Mouse (Mus musculus) cerebellum, postnatal 36 days (tissue): ENCODE measurements around the gene Syngr1.

Experiments
- DNase-seq, 2 experiments: peaks; one replicate each; pipeline ENCODE4 v3.0.0; 2021 to 2022; ENCODE audit warnings: mixed read lengths in 2 of 2

Gene Syngr1

DNA sequence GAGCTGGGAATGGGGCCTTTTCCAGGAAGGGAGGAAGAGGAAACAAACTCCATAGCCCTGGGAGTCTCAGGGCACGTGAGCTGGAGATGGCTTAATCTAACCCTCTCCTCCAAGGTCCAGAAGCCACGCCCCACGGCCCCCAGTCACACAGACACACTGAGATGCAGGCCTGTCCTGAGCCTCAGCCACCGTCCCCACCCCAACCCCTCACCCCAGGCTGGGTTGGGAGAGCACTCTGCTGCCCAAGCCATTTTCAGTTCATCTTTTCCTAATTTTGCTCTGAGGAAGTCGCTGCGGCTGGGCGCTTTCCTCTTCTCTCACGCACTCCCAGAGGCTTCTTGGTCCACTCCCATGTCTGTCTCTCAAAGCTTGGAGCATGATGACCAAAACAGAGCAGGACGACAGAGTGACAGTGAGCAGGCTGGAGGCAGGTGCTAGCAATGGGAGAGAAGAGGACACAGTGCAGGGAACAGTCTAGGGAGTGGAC, 19.1 kb upstream of the Syngr1 start:
- DNase-seq: no peak

DNA sequence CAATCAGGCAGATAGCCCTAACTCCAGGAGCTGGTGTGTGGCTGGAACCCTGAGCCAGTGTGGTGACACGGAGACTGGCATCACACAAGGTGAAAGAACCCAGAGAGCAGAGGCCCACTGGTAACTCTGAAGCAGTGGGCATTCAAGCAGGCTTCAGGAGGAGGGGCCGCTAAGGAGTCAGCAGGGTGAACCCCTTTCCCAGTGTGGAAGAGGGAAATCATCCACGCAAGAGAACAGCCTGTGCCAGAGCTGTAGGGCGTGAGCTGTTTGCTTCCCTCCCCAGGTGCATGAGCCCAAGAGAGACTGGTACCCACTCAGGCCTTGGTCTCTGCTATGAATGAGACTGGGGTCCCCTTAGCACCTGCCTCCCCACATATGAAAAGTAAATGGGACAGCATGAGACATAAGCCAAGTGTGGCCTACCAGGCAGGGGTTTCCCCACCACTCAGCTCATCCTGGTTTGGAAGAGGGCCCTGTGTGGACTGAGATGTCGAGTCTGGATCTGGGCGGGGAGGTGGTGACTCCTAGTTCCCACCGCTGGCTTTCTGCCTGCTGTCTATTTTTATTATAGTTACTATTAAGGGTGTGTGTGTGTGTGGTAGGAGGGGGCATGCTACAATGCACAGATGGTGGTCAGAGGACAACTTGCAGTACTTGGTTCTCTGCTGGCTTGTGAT, 18.4 kb upstream of the Syngr1 start:
- DNase-seq: no peak

- DNase-seq: no peak
These were observed 17.9 kb upstream of the Syngr1 start for GRCm38 (mm10) chr15:80073256-80073621.

GRCm38 (mm10) chr15:80074663-80075373, 16.3 kb upstream of the Syngr1 start:
- DNase-seq: no peak

- no peak for DNase-seq
These were observed 15.8 kb upstream of the Syngr1 start for GRCm38 (mm10) chr15:80075374-80075694.

- no peak for DNase-seq
These were observed 15.3 kb upstream of the Syngr1 start for GRCm38 (mm10) chr15:80075733-80076337.

GRCm38 (mm10) chr15:80076338-80077136, 14.6 kb upstream of the Syngr1 start:
- DNase-seq: peak; percentile 71 to 76

DNA sequence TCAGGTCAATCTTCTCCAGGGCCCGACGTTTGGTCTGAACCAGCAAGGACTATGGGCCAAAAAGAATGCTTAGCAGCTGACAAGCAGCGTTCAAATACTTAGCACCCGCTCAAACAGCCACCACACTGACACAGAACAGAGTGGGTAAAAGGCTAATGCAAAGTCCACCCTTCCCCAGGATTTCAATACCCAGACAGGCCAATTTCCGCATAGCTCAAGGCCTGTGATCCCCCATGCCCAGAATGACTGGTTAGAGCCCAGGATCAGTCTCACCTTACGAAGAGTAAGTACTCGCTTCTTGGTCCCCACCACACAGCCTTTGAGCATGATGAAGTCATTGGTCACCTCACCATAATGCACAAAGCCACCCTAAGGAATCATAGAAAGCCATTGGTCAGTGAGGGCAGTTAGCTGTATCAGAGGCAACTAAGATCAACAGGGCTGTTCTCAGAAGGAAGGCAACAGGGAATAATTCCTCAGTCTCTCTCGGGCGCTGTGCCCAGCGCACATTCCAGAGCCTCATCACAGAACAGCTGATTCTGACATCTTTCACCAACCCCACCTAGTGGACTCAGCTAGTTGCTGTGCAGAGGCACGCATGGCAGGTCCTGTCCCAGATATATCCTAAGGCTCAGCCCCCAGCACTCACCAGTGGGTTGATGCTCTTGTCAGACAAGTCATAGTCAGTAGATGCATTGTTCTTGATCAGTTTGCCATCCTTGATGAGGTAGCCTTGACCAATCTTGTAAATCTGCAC, 12.9 kb upstream of the Syngr1 start:
- no peak for DNase-seq

GRCm38 (mm10) chr15:80079129-80079668, 11.9 kb upstream of the Syngr1 start:
- DNase-seq: no peak

DNA sequence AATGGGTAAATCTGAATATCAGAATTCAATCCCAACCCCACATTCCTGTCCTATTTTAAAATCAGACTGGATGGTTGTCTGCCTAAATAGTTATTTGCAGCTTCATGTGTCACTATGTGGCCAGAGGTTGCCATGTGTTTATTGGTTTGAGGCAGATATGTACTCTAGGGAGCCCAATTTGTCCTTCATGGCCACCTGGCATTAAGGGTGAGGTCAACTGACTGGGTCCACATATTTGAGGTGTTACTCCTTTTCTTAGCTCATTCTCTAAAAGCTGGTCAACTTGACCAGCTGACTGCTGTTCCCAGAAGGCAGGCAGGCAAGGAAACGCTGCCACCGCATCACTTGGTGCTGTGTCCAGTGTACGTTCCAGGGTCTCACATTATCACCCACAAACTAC, 11.2 kb upstream of the Syngr1 start:
- DNase-seq: no peak

DNA sequence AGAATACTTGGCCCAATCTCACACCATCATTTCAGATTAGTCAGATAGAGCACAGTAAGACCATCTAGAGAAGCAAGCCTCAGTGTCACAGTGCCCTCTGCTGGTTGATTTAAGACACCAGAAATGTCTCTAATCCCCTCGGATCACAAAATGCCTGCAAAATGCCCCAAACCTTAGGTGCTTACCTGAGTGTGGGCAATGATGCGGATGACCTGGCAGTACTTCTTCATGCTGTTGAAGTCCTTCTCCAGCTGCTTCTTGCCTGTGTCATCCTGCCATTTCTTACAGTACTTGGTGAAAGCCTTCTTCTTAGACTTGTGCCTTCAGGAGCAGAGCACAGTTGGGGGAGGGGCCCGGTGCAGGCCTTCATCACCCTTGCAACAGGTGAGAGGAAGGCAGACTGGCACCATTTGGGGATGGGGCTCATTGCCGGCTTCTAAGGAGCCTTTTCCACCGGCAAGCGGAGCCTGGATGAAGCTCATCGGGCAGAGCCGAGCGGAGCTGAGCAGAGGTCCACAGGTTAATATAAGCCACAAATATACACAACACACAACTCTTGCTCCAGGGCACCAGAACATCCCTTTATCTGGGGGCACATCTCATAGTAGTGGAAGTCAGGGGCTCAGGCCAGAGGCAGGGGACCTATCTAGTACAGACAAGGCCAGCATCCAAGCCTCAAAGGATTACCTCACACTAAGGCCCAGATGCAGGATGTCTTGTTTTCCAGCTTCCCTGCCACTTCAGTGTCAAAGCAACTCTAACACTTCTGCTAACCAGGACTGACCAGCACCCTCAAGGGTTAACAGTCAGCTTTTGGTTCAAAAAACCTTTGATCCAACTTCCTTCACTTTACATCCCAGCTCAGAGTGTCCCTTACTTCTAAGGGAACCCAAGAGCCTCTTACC, 10.2 kb upstream of the Syngr1 start:
- peak in 1 of 2 experiments; percentile 47 for DNase-seq

DNA sequence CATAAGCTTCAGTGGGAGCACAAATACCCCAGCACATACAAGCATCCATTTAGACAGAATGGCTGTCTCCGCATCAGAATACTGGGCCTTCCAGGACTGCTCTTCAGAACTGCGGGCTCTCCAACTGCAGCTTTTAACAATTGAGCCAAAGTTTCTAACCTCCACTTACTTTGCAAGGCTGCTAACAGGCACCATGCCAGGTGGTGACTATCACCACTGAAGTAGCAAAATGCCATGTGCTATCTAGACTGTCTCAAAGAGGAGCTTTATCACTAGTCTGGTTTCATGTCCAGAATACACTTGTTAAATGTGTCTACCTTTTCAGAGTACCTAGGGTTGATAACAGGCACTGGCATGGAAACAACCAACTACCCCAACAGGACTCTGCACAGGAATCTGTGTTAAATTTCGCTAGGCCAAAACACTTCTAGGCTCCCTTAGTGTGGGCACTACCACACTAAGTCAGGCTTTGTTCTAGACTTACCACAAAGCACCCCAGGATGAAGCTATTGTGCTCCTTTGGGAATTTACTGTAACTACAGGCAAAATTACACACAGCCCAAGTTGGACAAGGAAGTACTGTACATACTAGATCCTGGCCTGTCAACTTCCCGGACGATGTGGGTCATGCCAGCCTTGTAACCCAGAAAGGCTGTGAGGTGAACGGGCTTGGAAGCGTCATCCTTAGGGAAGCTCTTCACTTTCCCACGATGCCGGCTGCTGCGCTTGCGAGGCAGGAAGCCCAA, 9.2 kb upstream of the Syngr1 start:
- DNase-seq: no peak

DNA sequence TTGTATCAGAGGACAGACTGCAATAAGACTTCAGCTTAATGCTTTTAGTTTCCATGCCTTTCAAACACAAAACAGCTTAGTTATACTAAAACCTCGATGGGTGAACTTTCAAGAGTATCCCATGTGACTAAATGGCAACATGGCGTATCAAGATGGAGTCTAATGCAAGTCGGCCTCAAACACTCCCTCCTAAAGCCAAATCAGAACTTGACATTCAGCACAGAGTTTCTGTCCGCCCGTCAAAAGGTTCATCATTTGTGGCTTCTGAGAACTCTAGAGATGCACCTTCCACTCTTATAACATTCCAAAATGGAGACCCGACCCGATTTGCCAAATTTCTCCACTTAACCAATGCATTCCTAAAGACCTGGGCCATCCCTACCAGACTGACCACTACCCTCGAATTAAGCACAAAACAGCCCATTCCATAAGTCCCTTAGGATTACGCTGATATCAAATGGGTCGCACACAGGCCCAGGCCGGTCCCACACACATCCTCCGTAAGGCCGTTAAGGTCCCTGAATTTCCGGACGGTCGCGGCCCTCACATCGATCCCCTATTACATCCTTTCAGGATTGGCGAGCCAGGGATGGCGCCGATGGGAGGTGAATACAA, 8.4 kb upstream of the Syngr1 start:
- no peak for DNase-seq

DNA sequence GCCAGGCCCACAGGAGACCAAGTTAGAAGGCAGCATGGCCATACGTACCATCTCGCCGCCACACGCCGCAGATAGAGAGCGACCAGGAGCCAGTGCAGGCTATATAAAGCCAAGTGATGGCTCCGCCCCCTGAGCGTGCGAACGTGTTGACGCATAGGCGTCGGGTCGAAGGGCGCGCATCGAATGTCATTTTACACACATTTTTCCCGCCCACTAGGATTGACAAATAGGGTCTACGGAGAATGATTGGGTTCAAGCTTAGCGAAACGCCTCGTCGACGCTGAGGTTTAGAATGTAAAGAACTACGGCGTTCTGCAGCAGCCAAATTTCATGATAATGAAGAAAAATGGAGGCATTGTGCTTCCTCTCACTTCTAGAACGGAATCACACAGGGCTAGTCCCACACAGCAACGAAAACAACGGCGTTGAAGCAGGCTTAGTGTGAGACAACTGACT, 7.8 kb upstream of the Syngr1 start:
- DNase-seq: peak; percentile 97 to 98

- peak in 1 of 2 experiments; percentile 33 for DNase-seq
These were observed 7.4 kb upstream of the Syngr1 start for GRCm38 (mm10) chr15:80083740-80084139.

DNA sequence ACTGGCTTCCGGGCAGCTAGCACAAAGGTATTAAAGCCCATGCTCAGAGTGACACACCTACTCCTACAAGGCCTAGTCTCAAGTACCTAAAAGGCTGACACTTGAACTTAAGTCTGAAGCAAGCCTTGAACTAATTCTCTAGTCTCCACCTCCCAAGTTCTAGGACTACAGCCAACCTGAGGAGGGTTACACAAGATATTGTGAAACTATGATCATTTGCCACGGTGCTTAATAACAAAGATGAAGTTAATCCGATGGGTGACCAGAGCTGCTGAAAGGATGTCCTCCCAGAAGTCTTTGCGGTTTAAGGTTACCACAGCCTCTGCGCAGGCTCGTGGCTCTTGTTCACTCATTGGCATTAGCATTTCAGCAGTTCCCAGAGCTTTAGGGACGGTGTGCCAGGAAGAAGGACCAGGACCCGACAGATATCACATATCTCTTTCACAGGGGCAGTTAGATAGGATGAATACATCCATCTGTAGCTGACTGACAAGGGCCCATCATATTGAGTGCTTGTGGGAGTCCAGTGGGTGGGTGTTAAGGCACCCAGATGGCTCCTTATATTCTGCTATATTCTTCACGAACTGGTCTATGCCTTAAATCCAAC, 3.6 kb upstream of the Syngr1 start:
- no peak for DNase-seq

- DNase-seq: peak; percentile 94 to 99
These were observed 2.5 kb upstream of the Syngr1 start for GRCm38 (mm10) chr15:80088637-80089036.

DNA sequence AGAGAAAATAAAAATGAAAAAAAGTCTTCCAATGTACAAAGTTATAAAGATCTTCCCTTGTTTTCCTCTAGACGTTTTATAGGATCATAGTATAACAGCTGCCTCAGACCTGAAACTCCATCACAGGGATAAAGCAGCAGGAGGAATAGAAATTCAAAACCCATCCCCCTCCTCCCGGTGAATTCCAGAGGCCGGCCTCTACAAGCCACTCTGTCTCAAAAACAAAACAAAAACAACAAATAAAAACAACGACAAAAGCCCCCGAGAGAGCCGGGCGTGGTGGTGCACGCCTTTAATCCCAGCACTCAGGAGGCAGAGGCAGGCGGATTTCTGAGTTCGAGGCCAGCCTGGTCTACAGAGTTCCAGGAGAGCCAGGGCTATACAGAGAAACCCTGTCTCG, 979 bp upstream of the Syngr1 start:
- DNase-seq: peak in 1 of 2 experiments; percentile 7

- peak; percentile 46 to 53 for DNase-seq
These were observed 403 bp upstream of the Syngr1 start for GRCm38 (mm10) chr15:80090741-80091120.
